Mouse (Mus musculus) fibroblast of lung, adult 2 months (primary cell): ENCODE measurements at regions not wholly inside any gene's neighbourhood (a gene's known extent, or its start where the extent isn't known, plus 50 kb on each side); places are given as distances from the start of the nearest gene placed in this dataset.
A peak's percentile ranks its signal among the peaks of the same experiment; 100 is the strongest.

Experiments
- DNase-seq: peaks from one replicate; pipeline ENCODE4 v3.0.0-alpha.2; 2011; ENCODE audit warnings: low read depth

DNA sequence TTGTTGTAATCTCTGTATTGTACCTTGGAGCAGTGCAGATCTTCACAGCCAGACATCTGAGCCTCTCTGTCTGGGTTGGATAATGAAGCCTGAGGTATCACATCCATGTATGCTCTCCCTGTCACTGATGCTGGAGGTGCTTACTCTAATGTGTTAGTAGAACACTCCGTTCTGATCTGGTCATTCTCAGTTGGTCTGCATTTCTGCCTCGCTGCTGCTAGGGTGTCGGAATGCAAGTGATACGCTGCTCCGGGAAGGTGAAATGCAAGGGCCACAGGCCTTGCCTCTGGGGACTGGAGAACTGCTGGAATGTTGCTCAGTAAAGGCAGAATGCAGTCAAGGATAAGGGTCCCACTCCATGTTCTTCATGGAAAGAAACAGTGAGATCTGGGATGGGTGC, 67.1 kb upstream of the Gm6993 start:
- no peak for DNase-seq

GRCm38 (mm10) chr12:31179536-31179935, 61.0 kb upstream of the Gm6993 start:
- no peak for DNase-seq

DNA sequence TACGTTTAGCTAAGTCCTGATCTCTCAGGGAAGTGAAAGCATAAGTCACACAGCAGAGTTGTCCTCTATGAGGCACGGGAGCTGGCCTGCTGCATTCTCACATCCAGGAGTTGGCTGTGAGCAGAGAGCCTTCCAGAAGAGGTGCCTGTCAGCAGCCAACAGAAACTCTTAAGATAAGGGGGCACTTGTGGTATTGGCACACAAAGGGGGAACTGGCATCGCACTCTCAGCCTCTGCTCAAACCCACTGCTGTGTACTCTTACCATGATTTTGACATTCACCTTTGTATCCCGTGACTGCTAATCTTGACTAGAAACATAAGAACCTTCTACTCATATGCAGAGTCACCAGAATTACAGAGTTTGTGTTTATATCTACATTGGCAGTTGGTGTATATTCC, 56.9 kb upstream of the Gm6993 start:
- DNase-seq = no peak

DNA sequence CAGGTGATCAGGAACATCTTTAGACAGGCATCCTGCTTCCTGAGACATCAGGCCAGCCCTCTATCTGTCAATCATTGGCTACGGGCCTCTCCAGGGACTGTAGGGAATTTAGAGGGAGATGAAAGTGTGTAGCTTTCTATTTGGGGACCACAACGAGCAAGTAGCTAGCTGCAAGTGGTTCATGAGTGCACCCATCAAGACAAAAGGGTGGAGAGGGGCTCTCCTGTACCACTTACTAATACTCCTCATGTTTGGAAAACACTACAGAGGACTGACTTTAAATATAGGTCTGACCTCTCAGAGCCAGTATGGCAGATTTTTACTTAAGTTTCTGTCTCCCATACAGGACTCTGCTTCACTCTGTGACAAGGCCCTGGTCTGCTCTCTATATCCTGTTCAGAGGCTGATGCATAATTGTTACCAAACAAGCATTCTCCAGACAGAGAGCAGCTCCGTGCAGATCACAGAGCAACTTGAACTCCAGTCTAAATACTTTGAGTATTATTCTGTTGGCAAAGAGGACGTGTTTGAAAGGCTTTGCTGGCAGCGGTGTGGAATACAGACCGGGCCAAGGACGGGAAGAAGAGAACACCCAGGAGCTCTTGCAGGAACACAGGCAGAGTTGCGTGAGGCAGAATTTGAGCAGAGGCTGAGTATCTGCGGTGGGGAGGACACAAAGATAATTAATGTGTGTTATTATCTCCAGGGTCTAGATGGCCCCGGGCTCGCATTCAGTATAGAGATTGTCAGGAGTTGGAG, 56.2 kb upstream of the Gm6993 start:
- DNase-seq = peak; percentile 62

- no peak for DNase-seq
Observed at GRCm38 (mm10) chr12:31185177-31185932, 55.2 kb upstream of the Gm6993 start.

GRCm38 (mm10) chr12:31185933-31186845, 54.4 kb upstream of the Gm6993 start:
- no peak for DNase-seq

GRCm38 (mm10) chr12:31188011-31188576, 52.5 kb upstream of the Gm6993 start:
- no peak for DNase-seq

- no peak for DNase-seq
Observed at GRCm38 (mm10) chr12:31190265-31190664, 50.3 kb upstream of the Gm6993 start.
